Mouse (Mus musculus) adrenal gland, postnatal 10 days (tissue): ENCODE measurements around the gene Elovl3. TPM values are rescaled to one million over a fixed set of nuclear protein-coding genes. Genes with fewer than 3 reads are reported as not detected.
A peak's percentile ranks its signal among the peaks of the same experiment; 100 is the strongest.
"Not testable (repeated sequence)": the region's sequence is repeated elsewhere in the genome, so short reads cannot be mapped to it uniquely, and the experiment has no call there.

Experiments used
- DNase-seq: peaks from one replicate; pipeline ENCODE4 v3.0.0; 2021; ENCODE audit warnings: mixed read lengths
- total RNA-seq, 2 experiments: library from RNA; stranded (reverse); gene quantifications; 2 replicates each; pipeline ENCODE4 v1.2.3; 2021

Elovl3 gene
- total RNA-seq, 2 experiments from 2014 or later, result 6.1 to 10.3 TPM

DNA sequence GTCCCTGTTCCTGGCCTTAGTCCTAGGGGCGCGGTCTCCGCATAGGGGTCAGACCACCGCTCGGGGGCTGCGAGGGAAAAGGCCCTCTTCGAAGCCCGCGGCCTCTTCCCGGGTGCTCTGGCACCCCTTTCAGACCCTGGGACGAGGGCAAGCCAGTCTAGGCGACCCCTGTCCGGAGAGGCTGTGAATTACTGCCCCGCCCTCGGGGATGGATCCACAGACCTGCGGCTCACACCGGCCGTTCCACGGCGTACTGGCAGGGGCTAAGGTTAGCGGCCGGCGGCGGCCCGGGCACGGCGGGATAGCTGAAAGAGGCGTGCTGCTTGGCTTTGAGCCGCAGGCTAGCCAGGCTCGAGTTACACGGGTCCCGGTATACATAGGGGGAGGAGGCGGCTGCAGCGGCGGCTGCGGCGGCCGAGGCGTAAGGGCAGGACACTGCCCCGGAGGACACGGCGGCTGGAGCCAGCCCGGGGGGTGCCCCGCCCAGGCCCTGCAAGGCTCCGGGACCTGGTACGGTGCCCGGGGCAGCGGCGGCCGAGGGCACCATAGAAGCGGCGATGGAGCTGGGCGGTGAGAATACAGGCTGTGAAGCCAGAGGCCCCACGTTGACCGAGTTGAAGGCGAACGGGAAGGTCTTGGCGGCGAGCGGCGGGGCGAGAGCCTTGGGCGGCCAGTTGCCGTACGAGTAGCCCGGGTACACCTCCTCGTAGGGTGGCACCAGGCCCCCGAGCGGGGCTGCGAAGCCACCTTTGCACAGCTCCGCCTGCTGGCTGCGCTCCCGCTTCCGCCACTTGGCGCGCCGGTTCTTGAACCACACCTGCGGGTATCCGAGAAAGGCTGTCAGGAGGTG is 4.3 kb downstream of the Elovl3 start:
- peak; percentile 68 for DNase-seq

DNA sequence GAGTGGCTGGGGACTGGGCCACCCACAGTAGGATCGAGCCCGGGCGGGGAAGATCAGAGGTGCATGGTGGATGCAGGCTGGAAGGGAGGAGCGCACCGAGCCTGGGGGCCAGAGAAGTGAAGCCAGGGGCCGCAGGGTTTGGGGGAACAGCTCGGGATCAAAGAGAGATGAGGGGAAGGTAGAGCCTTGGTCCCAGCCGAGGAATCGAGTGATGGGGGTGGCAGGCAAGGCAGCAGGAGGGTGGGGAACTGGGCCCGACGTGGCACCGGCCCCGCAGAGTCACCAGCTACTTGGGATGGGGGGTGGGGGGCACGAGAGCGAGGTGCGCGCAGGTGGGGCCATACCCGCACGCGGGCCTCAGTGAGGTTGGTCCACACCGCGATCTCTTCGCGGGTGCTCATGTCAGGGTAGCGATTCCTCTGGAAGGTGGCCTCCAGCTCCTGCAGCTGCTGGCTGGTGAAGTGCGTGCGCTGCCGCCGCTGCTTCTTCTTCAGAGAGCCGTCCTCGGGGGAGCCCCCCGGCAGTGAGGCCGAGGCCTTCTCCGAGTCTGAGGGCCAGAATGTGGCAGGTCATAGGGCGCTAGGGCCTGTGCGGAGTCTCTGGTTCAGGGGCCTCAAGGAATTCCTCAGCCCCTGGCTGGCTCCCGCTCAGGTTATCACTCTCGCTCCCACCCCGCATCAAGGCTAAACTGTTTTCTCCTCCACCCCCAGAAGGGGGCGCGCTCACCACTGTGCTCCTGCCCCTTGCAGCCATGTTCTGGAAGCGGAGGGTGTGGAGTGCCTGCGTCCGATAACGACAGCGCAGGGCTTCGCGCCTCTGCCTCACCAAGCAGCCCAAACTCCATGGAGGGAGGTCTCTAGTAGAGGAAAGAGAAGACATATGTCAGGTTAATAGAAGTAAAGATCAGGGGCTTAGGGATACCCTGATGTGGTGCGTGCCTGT is 5.2 kb downstream of the Elovl3 start:
- peak; percentile 85 for DNase-seq

DNA sequence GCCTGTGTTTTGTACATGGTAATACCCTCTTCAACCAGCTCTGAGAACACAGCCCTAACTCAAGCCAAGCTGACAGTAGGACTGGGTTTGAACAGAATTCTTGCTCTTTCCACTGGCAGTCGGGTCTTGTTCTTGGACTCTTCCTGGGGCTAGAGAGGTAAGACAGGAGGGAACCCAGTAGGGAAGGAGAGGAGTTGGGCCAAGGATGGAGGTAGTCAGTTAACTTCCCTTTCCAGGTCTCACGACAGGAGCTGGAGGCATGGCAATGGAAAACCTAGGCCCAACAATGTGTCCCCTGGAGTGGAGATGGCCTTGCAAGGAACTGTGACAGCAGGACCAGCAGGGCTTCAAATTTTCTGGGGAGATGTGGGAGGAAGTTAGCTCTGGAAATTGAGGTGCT is 8.6 kb downstream of the Elovl3 start:
- no peak for DNase-seq

DNA sequence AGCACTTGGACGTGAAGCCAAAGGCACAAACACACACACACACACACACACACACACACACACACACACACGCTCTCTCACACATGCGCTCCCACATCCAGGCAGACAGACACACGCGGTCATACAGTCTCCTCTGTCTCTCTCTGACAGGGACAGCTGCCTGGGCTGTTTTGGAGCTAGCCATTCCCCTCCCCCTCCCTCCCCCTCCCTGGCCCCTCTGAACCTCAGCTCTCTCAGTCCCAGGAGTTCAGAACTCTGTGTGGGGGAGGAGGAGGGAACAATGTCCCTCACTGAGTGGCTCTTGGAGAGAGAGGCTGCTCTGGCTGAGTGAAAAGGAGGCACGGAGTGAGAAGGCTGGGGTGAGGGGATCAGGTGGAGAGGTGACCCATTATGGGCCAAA is 9.4 kb downstream of the Elovl3 start:
- DNase-seq, result no peak

DNA sequence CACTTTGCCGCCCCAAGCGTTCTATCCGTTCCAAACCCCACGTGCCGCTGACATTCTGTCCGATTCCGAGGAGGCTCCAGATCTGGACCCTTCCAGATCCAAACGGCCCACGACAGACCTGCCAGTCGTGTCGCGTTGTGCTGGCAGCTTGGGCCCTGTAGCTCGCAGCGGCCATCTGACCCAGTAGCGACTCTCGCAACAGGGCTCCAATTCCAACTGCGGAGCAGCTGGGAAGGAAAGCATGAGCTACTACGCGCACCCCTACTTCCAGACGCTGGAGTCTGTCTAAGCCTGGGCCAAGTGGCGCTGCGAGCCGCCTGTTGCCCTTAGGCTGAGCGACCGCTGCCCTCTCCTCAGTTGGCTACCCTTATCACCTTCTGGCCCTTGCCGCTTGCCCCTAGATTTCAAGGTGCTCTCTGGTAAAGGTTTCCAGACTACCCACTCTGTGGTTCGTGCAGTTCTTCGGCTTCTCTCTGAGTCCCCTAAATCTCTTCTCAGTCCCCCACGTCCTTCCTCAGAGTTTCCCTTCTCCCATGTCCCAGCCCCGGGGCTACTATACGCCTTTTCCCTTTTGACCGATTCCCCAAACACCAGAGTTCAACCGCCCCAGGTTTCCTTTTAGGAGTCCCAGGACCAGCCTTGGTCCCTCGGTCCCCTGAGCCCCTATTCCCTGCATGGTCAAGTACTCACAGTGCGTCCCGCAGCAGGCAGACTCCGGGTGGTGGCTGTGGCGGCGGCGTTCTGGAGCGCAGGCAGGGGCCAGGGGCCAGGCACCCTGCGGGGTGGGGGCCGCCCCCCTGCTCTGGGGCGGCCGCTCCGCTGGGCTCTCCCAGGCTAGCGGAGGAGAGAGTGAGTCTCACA is 16.0 kb downstream of the Elovl3 start, which contains the start of gene Pitx3:
Gene Pitx3, minus strand, starts transcription at position 816 of the 861 bp plus-strand sequence.
- peak; percentile 41 for DNase-seq

DNA sequence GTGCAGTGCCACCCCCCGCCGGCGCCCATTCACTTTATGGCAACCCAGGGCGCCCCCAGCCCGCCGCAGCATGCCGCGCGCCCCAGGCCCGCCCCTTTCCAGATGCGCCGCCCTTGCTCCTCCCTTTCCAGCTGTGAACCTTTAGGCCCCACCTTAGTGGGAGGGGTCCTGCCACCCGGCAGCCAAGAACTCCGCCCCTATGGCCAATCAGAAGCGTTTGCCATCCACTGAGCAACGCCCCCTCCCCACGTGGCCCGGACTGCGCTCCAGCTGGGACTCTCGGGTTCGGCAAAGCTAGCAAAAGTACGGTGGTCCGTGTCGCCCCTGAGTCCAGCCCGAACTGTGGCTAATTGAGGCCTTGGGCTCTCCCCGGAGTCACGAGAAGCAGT is 16.7 kb downstream of the Elovl3 start:
- DNase-seq, result peak; percentile 94

DNA sequence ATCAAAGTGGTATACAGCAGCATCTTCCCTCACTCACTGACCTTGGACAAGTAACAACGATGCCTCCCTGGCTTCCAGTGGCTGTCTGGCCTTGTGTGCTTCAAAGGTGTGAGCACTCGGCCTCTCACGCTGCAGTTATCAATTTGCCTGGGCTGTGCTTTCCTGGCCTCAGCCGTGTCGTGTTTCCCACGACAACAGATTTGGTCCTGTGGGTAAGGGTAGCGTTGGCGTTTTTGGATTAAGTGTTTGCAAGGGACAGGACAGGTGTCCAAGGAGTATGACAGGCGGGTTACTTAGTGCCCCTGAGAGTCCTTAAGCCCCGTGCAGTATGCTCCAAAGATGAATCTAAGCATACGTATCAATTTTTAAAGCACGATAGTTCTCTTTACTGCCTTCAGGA is 17.4 kb downstream of the Elovl3 start:
- no peak for DNase-seq

DNA sequence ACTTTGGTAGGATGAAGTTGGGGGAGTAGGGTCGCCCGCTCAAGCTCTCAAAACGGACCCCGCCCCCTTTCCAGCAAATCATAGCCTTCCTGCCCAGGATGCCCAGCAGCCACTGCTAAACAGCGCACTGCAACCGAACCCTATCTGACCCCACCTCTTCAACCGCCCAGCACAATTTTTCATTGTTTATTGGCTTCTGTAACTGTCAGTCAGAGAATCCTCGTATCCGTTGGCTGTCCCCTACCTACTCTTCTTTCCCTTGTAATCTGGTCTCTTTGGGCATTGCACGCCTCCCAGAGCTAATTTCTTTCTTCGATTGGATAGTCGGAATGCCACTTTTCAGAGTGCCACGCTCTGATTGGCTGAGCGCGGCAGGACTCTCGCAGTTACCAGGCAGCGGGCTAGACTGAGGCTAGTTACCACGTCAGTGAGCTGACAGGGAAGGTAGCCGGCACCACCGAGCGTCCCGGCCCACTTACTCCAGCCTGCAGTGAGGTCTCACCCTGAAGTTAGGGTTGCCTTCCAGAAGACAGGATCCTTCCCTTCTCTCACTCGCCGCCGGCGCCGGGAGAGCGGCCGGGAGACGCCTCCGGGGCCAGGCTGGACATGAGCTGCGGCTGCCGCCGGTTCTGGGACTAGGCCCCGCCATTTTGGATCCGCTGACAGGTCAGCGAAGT is 20.6 kb downstream of the Elovl3 start, which contains the start of gene Gbf1:
Gene Gbf1, plus strand, starts transcription at position 383 of the 677 bp plus-strand sequence.
- DNase-seq, result peak; percentile 94

DNA sequence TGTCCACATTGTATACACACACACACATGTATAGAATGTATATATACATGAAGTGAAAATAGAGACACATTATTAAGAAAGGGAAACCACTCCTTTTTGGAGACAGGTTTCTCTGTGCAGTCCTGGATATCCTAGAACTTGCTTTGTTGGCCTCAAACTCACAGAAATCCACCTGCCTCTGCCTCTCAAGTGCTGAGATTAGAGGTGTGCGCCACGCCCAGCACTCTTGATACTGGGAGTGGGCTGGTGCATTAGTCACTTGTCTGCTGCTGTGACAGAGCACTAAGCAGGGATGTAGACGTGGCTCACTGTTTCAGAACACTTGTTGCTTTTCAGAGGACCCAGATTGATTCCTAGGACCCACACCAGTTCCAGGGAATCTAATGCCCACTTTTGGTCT is 34.3 kb downstream of the Elovl3 start:
- no peak for DNase-seq

DNA sequence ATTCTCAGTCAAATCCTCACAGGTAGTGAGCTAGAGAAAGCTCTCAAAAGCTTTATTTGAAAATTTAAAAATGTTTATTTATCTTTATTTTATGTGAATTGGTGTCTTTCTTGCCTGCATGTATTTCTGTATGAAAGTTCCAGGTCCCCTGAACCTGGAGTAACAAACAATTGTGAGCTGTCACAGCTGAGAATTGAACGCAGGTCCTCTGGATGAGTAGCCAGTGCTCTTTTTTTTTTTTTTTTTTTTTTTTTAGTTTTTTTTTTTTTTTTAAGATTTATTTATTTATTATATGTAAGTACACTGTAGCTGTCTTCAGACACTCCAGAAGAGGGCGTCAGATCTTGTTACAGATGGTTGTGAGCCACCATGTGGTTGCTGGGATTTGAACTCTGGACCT is 35.5 kb downstream of the Elovl3 start:
- not testable (repeated sequence) for DNase-seq

DNA sequence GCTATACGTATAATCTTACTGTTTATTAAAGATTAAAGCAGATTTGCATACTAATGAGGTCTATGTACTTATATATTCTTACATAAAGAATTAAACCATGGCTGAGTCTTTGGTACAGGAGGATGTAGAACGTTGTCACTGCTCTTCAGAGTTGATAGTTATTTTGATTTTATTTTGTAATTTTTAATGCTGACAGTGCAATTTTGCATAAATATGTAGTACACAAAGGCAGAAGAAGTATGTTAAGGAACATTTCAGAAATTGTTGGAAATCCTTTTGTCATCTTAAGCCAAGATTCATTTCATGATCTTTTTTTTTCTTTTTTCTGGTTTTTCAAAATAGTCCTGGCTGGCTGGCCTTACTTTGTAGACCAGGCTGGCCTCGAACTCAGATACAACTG is 37.7 kb downstream of the Elovl3 start:
- DNase-seq, result no peak

DNA sequence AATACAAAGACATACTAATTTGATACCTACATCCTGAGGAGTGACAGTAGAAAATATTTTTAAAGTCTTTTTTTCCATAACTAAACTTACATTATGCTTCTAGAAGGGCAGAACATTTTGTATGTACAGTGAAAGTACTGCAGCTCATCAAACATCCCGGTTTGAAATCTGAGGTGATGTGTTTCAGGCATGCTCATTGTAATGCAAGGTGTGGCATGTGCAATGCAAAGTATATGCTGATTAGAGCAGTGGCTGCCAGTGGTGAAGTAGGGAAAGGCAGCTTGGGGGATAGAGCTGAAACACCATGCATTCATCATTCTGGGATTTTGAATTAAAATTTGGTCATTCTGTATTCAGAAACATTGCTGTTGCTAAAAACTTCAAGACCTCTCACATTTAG is 38.2 kb downstream of the Elovl3 start:
- no peak for DNase-seq

DNA sequence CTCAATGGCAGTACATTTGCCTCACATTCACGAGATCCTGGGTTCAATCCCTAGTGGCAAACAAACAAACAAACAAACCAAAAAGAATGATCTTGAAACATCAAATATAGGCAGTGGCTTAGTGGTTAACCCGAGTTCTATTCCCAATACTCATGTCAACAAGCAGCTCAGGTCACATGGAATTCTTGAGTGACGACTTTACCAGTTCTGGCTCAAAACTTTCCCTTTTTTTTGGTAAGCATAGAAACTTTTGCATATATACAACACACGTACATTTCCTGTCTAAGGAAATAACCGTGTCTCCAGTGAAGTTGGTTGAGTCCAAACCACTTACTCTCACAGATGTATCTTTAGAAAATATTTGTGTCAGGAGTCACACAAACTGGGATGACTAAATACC is 40.8 kb downstream of the Elovl3 start:
- no peak for DNase-seq

DNA sequence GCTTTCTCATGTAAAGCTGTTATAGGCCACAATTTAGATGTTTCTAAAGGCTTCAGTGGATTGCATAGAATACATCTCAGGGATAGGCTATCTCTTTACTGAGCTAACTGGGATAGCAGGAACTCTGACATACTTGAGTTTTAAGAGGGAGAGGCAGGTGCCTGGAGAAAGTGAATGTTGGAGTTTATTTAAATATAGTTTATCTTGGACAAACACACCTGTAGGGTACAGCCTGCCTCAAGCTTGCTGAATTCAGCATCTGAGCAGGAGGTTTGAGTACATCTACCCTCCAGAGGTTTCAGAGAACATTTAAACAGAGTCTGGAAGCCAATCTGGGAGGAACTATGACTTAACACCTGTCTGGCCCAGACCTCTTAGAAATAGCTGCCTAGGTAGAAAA is 43.5 kb downstream of the Elovl3 start:
- no peak for DNase-seq

DNA sequence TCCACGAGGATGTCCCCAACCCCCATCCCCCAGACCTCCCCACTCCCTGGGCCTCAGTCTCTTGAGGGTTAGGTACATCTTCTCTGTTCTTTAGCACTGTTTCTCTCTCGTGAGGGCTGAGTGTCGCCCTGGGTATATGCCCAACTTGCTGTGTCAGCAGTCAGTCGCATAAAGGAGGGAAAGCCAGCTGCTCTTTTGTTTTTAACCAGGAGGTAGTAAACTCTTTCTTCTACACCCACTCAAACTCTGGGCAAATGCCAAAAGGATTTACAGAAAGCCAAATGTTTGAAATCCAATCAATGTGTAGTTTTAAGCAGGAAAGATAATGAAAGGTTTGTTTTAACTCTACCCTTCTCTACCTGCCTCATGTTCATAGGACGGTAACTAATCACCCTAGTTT is 45.3 kb downstream of the Elovl3 start:
- no peak for DNase-seq

DNA sequence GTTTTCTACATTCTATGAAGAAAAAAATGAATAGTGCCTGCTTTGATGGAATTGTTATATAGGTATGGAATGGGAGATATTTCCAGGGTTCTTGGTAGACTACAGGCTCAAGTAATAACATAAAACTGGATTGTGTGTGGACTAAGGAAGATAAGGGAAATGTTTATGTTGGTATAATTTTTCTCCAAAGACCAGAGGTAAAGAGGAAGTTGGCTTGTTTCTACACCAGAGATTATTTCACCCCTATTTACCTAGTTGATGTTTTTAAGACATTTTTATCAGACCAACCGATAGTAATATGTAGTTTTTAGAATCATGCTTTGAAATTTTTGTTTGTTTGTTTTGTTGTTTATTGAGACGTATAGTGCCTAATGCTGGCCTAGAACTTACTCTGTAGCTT is 48.6 kb downstream of the Elovl3 start:
- no peak for DNase-seq

DNA sequence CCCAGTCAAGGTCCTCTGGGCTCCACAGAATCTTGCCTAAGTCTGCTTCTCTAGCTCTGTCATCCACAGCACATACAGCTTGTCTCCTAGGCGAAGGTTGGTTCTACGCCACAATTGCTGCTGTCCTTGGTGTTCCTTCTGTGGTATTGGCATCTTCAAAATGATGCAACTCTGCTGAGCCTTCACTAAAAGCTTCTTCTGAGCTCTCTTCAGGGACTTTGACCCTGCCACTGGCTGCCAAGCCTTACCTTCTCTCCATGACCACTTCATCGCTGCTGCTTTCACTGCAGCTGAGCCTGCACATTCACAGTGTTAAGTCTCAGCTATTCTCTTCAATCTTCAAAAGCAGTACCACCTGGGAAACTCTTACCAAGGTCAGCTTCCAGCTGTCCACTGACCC is 50.5 kb downstream of the Elovl3 start:
- DNase-seq, result no peak
